Mouse (Mus musculus) large intestine, adult 2 months (tissue): ENCODE measurements at regions not wholly inside any gene's neighbourhood (a gene's known extent, or its start where the extent isn't known, plus 50 kb on each side); places are given as distances from the start of the nearest gene placed in this dataset.

ENCODE experiments used
- DNase-seq: peaks from one replicate; pipeline ENCODE4 v3.0.0-alpha.2; 2012; ENCODE audit warnings: low read depth, low spot score
- WGBS: fragments of 180-500 bp; shearing (Covaris S2); methylation state at CpG from one replicate; pipeline ENCODE4 v1.1.7; 2018; 5-methylcytosine and 5-hydroxymethylcytosine counted together

DNA sequence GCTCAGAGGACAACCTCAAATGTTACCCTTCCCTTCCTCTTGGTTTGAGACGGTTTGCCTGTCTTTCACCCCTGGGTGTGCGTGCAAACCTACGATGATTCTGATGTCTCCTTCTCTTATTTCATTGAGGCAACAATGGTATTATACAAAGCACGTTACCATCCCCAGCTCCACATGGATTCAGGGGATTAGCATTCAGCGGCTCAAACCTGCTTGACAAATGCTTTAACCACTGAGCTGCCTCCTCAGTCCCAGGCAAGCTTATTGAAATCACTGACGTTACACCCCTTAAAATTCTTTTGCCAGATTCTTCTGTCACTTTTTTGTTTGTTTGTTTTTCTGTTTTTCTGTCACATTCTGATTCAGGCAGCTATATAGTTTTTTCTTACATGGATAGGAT, 612.4 kb upstream of the A1bg start:
- DNase-seq = no peak
- WGBS = 51% methylated on average over 6 of the region's 6 CpGs

- no peak for DNase-seq
- 29% methylated on average over 7 of the region's 7 CpGs for WGBS
Measured at GRCm38 (mm10) chr15:61532808-61533207, 610.0 kb upstream of the A1bg start.

DNA sequence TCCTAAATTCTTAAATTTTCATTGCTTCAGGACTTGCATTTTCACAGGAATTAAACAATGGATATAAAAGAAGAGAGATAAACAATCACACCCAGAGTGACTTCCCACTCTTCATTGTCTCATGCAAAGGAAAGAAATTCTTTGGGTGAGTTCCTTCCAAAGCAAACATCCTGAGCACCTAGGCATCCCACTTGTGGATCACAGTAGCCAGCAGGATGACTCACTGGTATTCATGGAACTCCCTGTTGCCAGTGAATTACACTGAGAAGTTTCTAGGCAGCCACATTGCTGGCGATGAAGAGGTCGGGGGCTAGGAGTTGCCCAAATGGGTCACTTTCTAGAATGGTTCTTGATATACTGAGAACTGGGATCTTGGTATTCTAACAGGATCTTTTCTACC, 609.2 kb upstream of the A1bg start:
- WGBS = 75% methylated on average over 2 of the region's 2 CpGs
- DNase-seq = no peak

- DNase-seq = no peak
- 43% methylated on average over 2 of the region's 2 CpGs for WGBS
Measured at GRCm38 (mm10) chr15:61523036-61523435, 600.2 kb upstream of the A1bg start.

DNA sequence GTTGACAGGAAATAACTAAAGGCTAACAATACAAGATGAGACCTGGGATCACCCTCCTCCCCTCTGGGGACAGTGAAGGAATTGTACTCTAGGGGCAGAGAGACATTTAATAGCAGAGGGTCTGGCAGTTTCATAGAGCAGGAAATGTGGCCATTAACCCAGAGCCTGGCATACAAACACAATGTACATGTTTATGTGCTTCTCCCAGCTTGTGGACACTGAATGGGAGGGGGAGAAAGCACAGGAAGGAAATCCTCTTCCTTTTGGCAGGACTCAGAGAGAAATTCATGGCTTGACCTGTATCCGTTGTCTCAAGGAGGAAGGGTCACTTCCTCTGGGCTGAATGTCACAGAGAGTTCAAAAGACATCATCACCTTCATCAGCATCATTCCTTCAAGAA, 594.5 kb upstream of the A1bg start:
- no peak for DNase-seq
- WGBS = 69% methylated on average over 1 of the region's 1 CpGs

DNA sequence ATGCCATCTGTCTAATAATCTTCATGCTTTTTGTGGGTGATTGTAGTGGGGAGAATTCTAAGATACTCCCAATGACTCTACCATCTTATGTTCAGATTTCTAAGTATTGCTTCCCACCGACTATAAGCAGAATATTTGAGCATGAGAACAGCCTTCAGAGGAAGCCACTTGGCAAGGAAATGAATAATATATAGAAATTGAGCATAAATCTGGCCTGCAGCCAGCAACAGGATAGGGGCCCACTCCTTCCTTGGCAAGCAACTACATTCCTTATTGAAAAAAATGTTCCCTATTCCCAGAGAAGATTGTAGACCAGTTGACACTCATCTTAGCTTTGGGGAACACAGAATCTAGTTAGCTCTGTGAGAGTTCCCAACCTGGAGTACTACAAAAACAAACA, 591.5 kb upstream of the A1bg start:
- no peak for DNase-seq
- WGBS = 16% methylated on average over 1 of the region's 1 CpGs

- no peak for DNase-seq
- WGBS = 90% methylated on average over 6 of the region's 6 CpGs
Measured at GRCm38 (mm10) chr15:61508806-61509205, 586.0 kb upstream of the A1bg start.

DNA sequence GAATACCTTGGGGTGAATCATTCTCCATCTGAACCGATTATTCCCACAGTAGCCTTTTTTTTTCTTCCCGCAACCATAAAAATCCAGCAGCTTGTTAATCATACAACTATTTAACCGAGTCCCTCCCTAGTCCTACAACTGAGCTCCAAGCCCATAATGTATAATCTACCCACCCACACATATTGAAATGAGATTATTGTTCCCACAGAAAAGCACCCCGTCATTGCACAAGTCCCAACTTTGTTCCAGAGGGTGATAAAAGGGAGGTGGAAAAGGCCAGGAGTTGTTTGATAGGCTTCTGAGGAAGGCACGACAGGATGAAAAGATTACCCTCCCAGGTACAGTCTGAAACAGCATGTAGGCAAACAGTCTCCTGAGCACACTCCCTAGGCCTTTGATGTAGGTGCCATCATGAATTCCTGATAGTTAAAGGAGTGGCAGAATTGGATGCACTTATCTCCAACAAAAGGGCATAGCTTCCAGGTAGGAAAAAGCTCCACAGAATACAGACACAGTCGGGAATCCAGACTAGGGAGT, 583.6 kb upstream of the A1bg start:
- DNase-seq = peak; percentile 50
- WGBS = 36% methylated on average over 6 of the region's 6 CpGs

GRCm38 (mm10) chr15:61503436-61503835, 580.6 kb upstream of the A1bg start:
- 34% methylated on average over 7 of the region's 7 CpGs for WGBS
- peak; percentile 83 for DNase-seq

- DNase-seq = no peak
- 72% methylated on average over 4 of the region's 4 CpGs for WGBS
Measured at GRCm38 (mm10) chr15:61489731-61490130, 566.9 kb upstream of the A1bg start.

DNA sequence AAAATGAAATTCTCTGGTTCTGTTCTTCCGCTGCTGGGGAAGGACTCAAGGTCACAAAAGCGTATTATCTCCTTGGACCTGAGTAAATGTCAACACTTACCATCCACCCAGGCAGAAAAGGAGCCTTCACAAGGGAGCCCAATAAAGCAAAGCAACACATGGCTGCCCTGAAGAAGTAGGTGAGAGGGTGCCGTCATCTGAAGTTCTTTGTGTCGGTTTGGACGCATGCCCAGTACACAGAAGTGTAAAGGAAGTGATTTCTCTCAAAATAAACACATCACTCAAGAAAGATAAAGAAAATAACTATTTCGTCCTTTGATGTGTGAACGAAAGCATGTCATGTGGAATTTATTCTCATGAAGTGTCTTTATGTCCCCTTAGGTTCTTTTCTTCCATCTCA, 559.0 kb upstream of the A1bg start:
- DNase-seq = peak; percentile 73
- 27% methylated on average over 7 of the region's 7 CpGs for WGBS

- 50% methylated on average over 1 of the region's 1 CpGs for WGBS
- DNase-seq = no peak
Measured at GRCm38 (mm10) chr15:61473900-61474299, 551.1 kb upstream of the A1bg start.

DNA sequence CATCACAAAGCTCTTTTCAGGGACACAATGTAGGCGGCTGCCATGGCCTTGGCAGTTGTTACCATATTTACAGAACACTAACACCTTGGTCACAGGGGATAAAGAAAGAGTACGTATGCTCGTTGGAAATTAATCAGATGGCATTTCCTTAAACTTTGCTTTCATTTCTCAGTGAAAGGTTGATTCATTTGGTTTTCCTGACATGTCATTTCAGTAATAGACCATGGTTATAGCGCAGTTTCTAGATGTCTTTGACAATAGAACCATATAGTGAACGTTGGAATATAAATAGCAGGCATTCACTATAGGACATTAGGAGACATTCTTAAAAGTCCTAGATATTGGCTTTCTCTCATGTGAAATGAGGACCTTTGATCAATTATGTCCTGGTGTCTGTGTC, 532.2 kb upstream of the A1bg start:
- 80% methylated on average over 5 of the region's 5 CpGs for WGBS
- no peak for DNase-seq

GRCm38 (mm10) chr15:61454350-61454671, 531.5 kb upstream of the A1bg start:
- WGBS = 68% methylated on average over 1 of the region's 1 CpGs
- DNase-seq = no peak

- no peak for DNase-seq
- 65% methylated on average over 5 of the region's 5 CpGs for WGBS
Measured at GRCm38 (mm10) chr15:61453656-61454349, 531.0 kb upstream of the A1bg start.

- peak; percentile 70 for DNase-seq
- 22% methylated on average over 3 of the region's 3 CpGs for WGBS
Measured at GRCm38 (mm10) chr15:61450217-61450616, 527.4 kb upstream of the A1bg start.

GRCm38 (mm10) chr15:61448482-61448881, 525.7 kb upstream of the A1bg start:
- DNase-seq = no peak
- 94% methylated on average over 2 of the region's 2 CpGs for WGBS

GRCm38 (mm10) chr15:61446053-61446840, 523.4 kb upstream of the A1bg start:
- 30% methylated on average over 4 of the region's 4 CpGs for WGBS
- no peak for DNase-seq

DNA sequence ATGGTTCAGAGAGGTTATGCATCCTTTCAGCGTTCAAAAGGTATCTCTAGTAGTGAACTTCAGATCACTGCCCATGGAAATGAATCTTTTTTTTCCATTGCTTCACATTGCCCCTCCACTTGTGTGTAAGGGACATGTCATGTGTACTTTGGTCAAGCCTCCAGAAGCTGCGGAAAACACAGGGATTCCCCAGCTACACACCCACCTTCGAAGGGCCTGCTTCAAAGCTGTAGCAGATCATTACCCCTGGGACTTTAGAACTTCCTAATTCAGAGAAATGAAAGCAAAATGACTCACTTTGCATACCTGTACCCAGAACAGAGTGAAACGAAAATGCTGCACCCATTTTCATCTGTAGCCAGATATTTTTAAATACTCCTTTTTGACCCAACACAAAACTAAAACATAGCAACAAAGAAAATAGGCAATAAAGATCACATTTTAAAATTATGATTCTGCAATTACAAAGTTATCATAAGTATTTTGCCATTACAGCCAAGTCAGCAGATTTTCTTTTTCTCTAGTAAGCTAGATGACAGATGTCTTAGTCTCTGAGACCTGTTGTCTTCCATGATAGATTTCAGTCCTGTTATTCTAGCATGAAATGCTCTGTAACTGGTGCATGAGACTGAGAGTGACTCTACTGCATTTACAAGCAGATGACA, 519.1 kb upstream of the A1bg start:
- DNase-seq = no peak
- WGBS = 43% methylated on average over 4 of the region's 4 CpGs

GRCm38 (mm10) chr15:61441012-61441411, 518.2 kb upstream of the A1bg start:
- WGBS = 92% methylated on average over 2 of the region's 2 CpGs
- no peak for DNase-seq

- WGBS = 86% methylated on average over 2 of the region's 2 CpGs
- no peak for DNase-seq
Measured at GRCm38 (mm10) chr15:61440284-61440683, 517.5 kb upstream of the A1bg start.
